Mouse (Mus musculus): Measurements from ENCODE around the gene Gm28308. TPM values are rescaled to one million over a fixed set of nuclear protein-coding genes. Genes with fewer than 3 reads are reported as not detected.

Gene Gm28308
- polyA plus RNA-seq, 1 experiment: 0.78 TPM

DNA sequence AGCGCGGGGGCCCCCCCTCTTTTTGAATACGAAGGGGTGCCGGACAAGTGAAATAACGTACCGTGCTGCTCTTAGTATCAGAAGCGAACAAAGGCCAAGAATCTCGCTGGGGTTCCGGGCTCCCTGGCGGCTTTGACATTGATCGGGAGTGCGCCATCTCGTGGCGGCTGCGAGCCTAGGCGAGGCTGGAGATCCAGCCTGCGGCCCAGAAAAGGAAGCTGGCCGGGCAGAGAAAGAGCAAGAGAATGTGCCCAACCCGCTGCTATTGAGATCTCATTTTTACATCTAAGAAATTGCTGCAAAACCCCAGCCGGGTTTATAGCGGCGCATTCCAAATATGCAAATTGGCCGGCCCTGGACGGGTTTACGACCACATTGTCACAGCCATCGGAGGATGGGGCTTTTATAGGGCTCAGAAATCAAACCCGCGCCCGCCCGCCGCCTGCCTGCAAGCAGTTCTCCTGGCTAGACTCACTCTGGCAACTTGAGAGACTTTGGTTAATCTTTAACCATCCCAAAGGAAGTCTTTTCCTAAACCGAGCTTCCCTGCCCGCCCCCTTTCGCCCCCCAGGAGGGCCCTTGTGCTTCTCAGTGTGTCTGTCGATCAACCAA is 27.4 kb upstream of the Gm28308 start, which contains the start of gene Hoxa10:
Gene Hoxa10 (minus strand): TSS at position 466 of the 612 bp plus-strand sequence.
- Histone ChIP-seq H3K27ac (ENCODE audit: insufficient read depth, low read depth, low read length) (peak within 1 kb of the TSS; percentile 82), H3K36me3 (ENCODE audit: control insufficient read depth, insufficient read depth, low read length) (no peaks in the 10 kb centered on the region), H3K27me3 (replicated peaks; ENCODE audit: control insufficient read depth, insufficient read depth, low read length) (peaks cover 3% of the 10 kb centered on the region; the same call in 1 of the 2 replicates), H3K4me3 (ENCODE audit: insufficient read depth, low read depth, low read length) (peak within 1 kb of the TSS; percentile 63), H3K4me1 (ENCODE audit: control insufficient read depth, insufficient read depth, low read length) (peaks cover 25% of the 10 kb centered on the region)
- TF ChIP-seq CTCF (conservative IDR thresholded peaks at IDR 0.05; ENCODE audit: insufficient read depth, insufficient read length, low read depth, low read length): peak; percentile 73
- TF ChIP-seq POLR2A (IDR thresholded peaks at IDR 0.05; ENCODE audit: low read depth, low read length): no peak
- peak; percentile 97 for DNase-seq
- WGBS: 9% methylated on average over 35 of the region's 35 CpGs

DNA sequence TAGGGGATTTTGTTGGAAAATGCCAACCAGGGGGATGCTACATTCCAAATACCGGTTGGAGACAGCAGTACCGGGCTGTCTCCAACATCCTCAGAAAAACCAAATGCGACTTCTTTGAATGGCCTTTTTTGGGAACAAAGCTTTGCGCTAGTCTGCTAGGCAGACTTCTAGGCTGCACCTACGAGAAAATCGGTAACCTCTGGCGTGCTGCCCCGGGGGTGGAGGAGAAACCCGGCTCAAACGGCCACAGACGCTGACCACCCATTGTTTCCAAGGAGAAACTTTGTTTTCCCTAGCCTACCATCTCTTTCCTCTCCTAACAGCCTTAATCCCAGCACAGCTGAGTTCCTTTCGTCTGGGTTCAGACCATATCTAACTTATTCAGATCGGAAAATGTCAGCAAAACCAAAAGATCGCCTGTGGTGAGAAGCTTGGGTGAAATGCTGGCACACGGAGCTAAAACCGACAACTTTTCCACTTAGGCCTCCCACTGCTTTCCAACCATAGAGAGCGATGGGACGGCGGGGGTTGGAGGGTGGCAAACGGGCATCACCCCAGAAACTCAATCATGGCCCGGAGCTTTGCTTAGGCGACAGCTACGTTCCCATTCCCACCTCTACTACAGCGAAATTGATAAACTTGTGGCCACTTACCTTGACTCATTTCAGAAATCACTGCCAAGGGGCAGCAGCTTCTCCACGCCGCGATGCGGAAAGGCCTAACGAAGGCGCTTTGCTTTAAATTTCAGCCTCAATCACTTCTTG is 26.7 kb upstream of the Gm28308 start:
- no peak for TF ChIP-seq POLR2A (IDR thresholded peaks at IDR 0.05; ENCODE audit: low read depth, low read length)
- TF ChIP-seq CTCF (conservative IDR thresholded peaks at IDR 0.05; ENCODE audit: insufficient read depth, insufficient read length, low read depth, low read length): no peak
- peak; percentile 59 for DNase-seq
- Histone ChIP-seq H3K4me3 (ENCODE audit: insufficient read depth, low read depth, low read length) (peak overlapping the region; percentile 63), H3K4me1 (ENCODE audit: control insufficient read depth, insufficient read depth, low read length) (peaks cover 30% of the 10 kb centered on the region), H3K27me3 (replicated peaks; ENCODE audit: control insufficient read depth, insufficient read depth, low read length) (no peaks in the 10 kb centered on the region; the same call in 1 of the 2 replicates), H3K36me3 (ENCODE audit: control insufficient read depth, insufficient read depth, low read length) (no peaks in the 10 kb centered on the region), H3K27ac (ENCODE audit: insufficient read depth, low read depth, low read length) (peak overlapping the region; percentile 82)
- WGBS: 9% methylated on average over 30 of the region's 30 CpGs

DNA sequence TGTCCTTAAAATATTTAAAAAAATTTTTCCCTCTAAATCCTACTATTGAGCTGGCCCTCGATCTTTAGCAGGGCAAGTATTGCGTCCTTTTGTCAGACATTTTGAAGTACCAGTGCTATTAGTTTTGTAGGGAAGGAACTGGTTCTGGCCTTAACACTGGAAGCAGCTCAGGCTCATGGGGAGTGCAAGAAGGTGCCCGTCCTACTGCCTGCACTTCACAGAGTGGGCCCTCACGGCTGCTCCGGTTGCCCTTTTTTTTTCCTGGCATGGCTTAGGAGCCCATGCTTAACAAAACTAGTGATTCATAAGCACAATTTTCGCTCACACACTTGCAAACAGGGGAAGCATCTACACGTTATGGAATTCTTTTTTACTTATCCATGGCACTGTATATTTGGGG is 25.8 kb upstream of the Gm28308 start:
- TF ChIP-seq POLR2A (IDR thresholded peaks at IDR 0.05; ENCODE audit: low read depth, low read length) (no peak), CTCF (conservative IDR thresholded peaks at IDR 0.05; ENCODE audit: insufficient read depth, insufficient read length, low read depth, low read length) (no peak)
- peak overlapping the region; percentile 48 for H3K4me3 ChIP-seq (ENCODE audit: insufficient read depth, low read depth, low read length)
- DNase-seq: peak; percentile 50
- H3K27me3 ChIP-seq (replicated peaks; ENCODE audit: control insufficient read depth, insufficient read depth, low read length): no peaks in the 10 kb centered on the region
- peak overlapping the region; percentile 69; the same call in 1 of the 2 replicates for H3K27ac ChIP-seq (ENCODE audit: insufficient read depth, low read depth, low read length)
- no peaks in the 10 kb centered on the region for H3K36me3 ChIP-seq (ENCODE audit: control insufficient read depth, insufficient read depth, low read length)
- peaks cover 30% of the 10 kb centered on the region for H3K4me1 ChIP-seq (ENCODE audit: control insufficient read depth, insufficient read depth, low read length)
- 29% methylated on average over 7 of the region's 7 CpGs for whole genome bisulfite sequencing

DNA sequence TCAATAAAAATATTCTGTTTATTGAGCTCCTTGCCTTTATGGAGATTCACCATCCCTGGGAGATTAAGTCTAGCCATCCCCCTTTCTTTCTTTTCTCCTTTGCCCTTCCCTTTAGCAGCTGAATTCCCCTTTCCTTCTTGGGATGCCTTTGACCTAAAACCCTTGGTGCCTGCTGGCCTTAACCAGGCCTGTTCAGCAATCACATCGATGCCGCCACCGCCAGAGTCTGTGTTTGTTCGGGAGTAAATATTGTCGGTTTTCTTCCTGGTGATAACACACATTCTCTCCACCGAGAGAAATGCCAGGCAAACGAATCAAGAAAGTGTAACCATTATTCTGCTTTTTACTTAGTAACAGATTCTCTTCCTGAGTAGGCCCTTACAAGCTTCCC is 25.0 kb upstream of the Gm28308 start:
- peaks cover 30% of the 10 kb centered on the region for H3K4me1 ChIP-seq (ENCODE audit: control insufficient read depth, insufficient read depth, low read length)
- TF ChIP-seq POLR2A (IDR thresholded peaks at IDR 0.05; ENCODE audit: low read depth, low read length) (no peak), CTCF (conservative IDR thresholded peaks at IDR 0.05; ENCODE audit: insufficient read depth, insufficient read length, low read depth, low read length) (no peak)
- peak overlapping the region; percentile 29 for H3K27ac ChIP-seq (ENCODE audit: insufficient read depth, low read depth, low read length)
- peak overlapping the region; percentile 31 for H3K4me3 ChIP-seq (ENCODE audit: insufficient read depth, low read depth, low read length)
- WGBS: 14% methylated on average over 7 of the region's 7 CpGs
- no peaks in the 10 kb centered on the region for H3K36me3 ChIP-seq (ENCODE audit: control insufficient read depth, insufficient read depth, low read length)
- H3K27me3 ChIP-seq (replicated peaks; ENCODE audit: control insufficient read depth, insufficient read depth, low read length): no peaks in the 10 kb centered on the region
- peak; percentile 49 for DNase-seq

DNA sequence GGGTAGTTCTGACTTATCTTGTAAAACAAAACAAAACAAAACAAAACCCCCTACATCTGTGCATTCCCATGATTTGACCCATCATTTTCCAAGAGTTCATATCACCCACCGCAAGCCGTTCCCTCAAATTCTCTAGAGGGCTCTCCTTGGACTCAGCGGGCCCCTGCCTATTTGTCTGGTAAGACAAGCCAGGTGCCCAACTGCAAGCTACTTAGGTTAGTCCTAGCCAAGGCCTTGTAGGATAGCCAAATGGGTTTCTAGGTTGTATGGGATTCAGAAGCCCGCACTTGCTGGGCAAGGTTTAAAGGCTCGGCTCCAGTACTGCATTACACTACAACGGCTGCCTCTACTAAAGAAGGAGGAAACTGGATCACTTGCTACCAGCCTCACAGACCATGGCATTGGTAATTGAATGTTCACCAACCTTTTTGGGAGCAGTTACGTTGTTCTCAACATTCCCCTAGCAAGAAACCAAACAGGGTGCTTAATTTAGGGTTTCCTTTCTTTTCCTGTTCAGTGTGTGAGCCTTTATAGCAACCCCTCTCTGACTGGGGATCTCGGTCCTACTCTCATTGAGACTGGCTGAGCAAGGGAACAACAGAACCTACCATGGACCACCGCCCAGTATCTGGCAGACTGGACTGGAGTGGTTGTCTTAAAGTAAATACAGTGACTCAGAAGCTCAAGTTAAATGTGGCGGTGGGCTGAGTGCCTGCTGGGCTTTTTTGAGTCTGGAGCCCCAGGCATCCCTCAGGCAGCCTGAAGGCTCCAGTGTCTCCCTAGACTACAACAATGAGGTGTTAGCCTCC is 24.4 kb upstream of the Gm28308 start:
- WGBS: 50% methylated on average over 10 of the region's 10 CpGs
- DNase-seq: peak; percentile 42
- Histone ChIP-seq H3K4me1 (ENCODE audit: control insufficient read depth, insufficient read depth, low read length) (peaks cover 30% of the 10 kb centered on the region), H3K27me3 (replicated peaks; ENCODE audit: control insufficient read depth, insufficient read depth, low read length) (no peaks in the 10 kb centered on the region), H3K27ac (ENCODE audit: insufficient read depth, low read depth, low read length) (peak overlapping the region; percentile 29), H3K4me3 (ENCODE audit: insufficient read depth, low read depth, low read length) (peak overlapping the region; percentile 31), H3K36me3 (ENCODE audit: control insufficient read depth, insufficient read depth, low read length) (no peaks in the 10 kb centered on the region)
- no peak for TF ChIP-seq POLR2A (IDR thresholded peaks at IDR 0.05; ENCODE audit: low read depth, low read length)
- no peak for TF ChIP-seq CTCF (conservative IDR thresholded peaks at IDR 0.05; ENCODE audit: insufficient read depth, insufficient read length, low read depth, low read length)

DNA sequence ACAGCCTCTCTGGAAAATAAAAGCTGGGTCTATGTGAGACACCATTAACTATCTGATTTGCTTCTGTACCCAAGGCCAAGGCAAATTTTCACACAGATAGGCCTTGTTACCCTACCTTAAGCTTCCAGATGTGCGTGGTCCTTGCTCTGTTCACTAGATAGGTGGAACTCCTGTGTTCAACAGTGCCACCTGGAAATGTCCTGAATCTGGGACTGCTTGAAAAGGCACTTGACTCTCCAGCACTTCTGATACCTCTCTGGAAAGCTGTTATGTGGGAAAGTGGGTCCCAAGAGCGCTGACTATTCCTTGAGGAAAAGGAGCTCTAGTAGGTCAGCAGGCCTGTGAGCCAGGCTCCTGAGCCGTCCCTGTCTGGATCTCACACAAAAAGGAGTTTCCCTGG is 23.7 kb upstream of the Gm28308 start:
- no peak for TF ChIP-seq POLR2A (IDR thresholded peaks at IDR 0.05; ENCODE audit: low read depth, low read length)
- no peak for TF ChIP-seq CTCF (conservative IDR thresholded peaks at IDR 0.05; ENCODE audit: insufficient read depth, insufficient read length, low read depth, low read length)
- no peaks in the 10 kb centered on the region for H3K27me3 ChIP-seq (replicated peaks; ENCODE audit: control insufficient read depth, insufficient read depth, low read length)
- H3K4me1 ChIP-seq (ENCODE audit: control insufficient read depth, insufficient read depth, low read length): peaks cover 30% of the 10 kb centered on the region
- H3K27ac ChIP-seq (ENCODE audit: insufficient read depth, low read depth, low read length): peak overlapping the region; percentile 25; the same call in 1 of the 2 replicates
- WGBS: 55% methylated on average over 3 of the region's 3 CpGs
- H3K4me3 ChIP-seq (ENCODE audit: insufficient read depth, low read depth, low read length): no peak overlapping the region
- DNase-seq: peak; percentile 40
- no peaks in the 10 kb centered on the region for H3K36me3 ChIP-seq (ENCODE audit: control insufficient read depth, insufficient read depth, low read length)

Measured in kidney, adult 2 months (tissue).